Mouse (Mus musculus): ENCODE data around the gene Uqcrq.
A peak's percentile ranks its signal among the peaks of the same experiment; 100 is the strongest.

Uqcrq gene

DNA sequence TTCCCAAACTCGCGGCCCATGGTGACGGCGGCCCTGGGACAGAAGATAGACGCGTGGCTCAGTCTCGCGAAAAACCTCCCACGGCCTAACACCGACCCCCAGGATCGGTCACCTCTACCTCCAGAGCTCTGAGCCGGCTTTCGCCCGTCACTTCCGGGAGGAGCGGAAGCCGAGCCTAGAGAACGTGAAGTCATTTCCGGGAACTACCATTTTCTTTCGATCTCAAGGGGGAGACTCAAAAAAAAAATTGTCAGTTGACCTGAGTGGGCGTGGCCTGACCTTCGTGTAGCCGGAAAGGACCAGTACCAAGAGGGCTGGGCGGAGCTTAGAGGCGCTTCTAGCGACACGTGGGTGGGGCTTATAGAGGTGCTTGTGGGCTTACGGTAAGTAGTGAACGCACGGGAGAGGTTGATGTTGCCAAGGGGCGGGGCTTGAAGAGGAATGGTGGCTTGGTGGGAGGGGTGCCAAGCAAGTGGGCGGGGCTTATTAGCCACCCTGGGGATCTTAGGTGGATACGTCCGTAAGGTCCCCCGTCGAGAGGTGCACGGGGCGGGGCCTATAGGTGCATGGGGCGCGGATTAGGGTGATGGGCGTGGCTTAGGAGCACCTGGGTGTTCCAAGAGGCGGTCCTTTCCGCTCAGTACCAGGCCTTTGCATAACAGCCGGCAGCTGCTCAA, at the start of gene Uqcrq, which contains the start of gene Gdf9:
Gene Uqcrq (minus strand): TSS at position 162 of the 677 bp plus-strand sequence.
Gene Gdf9 (plus strand): TSS at position 354 of the 677 bp plus-strand sequence.
- peak; percentile 100 for DNase-seq (ENCODE audit: extremely low read depth, low read depth)

GRCm38 (mm10) chr11:53479783-53480301, 49.2 kb upstream of the Uqcrq start, which contains the start of the genes Gm9945 and Sowaha:
Gene Gm9945, plus strand, starts transcription at chr11:53480166.
Gene Sowaha, minus strand, starts transcription at chr11:53480274.
- DNase-seq (ENCODE audit: extremely low read depth, low read depth), result no peak

- no peak for DNase-seq (ENCODE audit: extremely low read depth, low read depth)
Observed at GRCm38 (mm10) chr11:53479171-53479782, 48.6 kb upstream of the Uqcrq start.

DNA sequence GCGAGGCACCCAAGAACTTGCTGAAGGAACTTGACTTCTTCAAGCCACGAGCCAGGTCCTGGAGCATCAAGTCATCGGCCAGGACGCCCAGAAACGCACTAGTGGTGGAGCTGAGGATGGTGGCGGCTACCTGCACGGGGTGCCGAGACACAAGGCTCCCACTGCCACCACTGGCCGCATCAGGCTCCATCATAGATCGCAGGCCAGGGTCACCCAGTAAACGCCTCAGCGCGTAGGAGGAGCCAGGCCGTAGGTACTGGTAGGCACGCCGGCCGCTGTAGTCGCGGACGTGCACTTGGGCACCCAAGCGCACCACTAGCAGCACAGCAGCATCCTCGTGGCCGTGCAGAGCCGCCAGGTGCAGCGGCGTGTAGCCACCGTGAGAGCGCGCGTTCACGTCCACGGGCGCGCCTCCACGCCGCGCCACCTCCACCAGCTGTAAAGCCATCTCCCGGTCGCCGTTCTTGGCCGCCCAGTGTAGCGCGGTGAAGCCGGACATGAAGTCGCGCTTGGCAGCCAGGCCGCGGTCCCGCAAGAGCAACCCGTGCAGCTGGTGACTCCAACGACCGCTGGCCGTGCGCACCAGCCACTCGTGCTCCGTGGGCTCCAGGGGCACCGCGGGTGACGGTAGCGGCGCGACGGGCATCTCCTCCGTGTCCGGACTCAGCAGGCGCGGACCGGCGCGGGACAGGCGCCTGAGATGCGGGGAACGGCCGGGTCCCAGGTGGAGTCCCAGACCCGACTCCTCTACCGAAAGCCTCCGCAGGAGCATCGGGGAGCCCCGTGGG, 47.9 kb upstream of the Uqcrq start:
- no peak for DNase-seq (ENCODE audit: extremely low read depth, low read depth)

- no peak for DNase-seq (ENCODE audit: extremely low read depth, low read depth)
Observed at GRCm38 (mm10) chr11:53477833-53478232, 47.2 kb upstream of the Uqcrq start.

DNA sequence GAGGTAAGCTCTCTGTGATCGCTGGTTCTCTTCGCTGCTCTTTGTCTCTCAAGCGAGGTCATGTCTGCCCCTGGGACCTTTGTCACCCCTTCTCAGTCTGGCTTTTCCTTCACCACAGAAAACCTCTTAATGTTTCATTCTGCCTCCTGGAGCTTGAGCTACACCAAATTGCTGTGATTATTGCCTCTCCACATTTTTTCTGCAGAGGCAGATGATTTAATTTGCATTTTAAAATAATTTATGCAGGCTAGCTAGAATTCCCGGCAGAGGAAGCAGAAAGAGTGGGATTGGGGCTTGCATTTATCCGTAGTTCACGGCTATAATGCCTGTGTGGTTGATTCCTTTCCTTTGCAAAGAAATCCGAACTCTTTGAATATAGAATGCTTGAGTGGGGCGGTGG, 45.0 kb upstream of the Uqcrq start:
- no peak for DNase-seq (ENCODE audit: extremely low read depth, low read depth)

GRCm38 (mm10) chr11:53472709-53473108, 42.1 kb upstream of the Uqcrq start:
- DNase-seq (ENCODE audit: extremely low read depth, low read depth), result no peak

DNA sequence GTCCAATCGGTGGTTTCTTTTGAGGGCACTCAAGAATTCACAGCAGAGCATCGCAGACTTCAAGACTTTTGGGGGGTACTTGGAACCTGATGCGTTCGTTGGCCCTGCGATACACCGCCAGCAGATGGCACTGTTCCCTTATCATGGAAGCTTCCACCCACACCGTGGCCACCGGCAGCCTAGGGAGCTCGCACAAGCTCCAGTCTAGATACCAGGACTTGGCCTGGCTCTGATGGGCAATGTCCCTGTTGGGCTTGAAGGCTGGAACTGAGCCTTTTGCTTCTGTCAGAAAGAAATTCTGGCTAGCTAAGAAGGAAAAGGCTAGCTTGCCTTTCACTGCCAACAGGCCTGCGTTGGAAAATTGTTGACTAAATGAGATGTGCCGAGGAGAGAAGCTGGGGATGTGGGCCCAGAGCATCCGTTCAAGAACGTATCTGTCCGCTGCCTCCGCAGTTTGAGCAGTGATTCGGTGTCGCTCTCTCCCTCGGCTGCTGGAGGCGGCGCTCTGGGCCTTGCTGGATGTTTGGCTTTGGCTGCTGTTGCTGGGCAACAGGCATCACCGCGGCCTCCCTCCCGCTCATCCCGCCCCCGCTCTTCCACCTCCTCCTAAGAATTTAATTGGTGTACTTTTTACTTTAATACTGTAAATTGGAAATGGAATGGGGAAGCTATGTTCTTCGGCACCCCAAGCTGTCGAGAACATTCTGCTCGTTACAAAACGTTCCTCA, 39.5 kb upstream of the Uqcrq start, which contains the start of gene Gm9837:
Gene Gm9837 (minus strand): TSS at position 512 of the 728 bp plus-strand sequence.
- peak; percentile 58 for DNase-seq (ENCODE audit: extremely low read depth, low read depth)

- DNase-seq (ENCODE audit: extremely low read depth, low read depth), result no peak
Observed at GRCm38 (mm10) chr11:53469294-53469967, 38.8 kb upstream of the Uqcrq start.

- no peak for DNase-seq (ENCODE audit: extremely low read depth, low read depth)
Observed at GRCm38 (mm10) chr11:53466231-53466971, 35.8 kb upstream of the Uqcrq start.

DNA sequence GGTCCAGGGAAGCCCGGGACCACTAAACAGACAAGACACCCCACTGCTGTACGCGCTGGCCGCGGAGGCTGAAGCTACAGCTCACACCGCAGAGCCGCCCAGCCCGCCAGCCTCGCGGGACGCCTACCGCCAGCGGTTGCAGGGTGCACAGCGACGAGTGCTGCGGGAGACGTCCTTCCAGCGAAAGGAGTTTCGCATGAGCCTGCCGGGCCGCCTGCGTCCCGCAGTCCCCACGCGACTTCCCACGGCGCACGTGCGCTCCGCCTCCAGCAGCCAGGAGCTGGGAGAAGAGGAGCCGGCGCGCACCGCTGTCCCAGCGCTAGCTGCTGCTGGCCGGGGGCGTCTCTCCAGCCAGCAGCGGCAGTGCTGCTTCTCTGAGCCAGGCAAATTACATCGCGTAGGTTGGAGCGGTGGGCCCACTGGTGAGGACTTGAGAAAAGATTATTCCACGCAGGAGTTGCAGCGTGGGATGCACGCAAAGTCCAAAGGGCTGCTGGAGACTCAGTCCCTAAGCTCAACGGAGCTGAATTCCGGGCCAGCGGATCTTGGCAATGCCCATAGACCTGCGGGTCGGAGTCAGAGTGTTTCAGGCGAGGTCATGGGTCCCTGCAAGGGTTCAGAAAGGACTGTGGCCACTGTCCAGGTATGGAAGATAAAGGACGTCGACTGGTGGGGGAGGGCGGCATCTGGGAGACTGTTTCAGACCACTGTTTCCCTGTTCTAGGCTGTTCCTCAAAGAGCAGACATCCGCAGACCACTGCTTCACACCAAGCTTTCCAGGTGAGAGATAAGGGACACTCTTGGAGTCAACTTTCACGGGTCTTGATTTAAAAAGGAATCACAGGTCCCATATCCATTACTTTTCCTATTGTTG, 33.2 kb upstream of the Uqcrq start:
- DNase-seq (ENCODE audit: extremely low read depth, low read depth), result no peak

- peak; percentile 58 for DNase-seq (ENCODE audit: extremely low read depth, low read depth)
Observed at GRCm38 (mm10) chr11:53461727-53462126, 31.1 kb upstream of the Uqcrq start.

GRCm38 (mm10) chr11:53460192-53460591, 29.6 kb upstream of the Uqcrq start:
- DNase-seq (ENCODE audit: extremely low read depth, low read depth), result no peak

DNA sequence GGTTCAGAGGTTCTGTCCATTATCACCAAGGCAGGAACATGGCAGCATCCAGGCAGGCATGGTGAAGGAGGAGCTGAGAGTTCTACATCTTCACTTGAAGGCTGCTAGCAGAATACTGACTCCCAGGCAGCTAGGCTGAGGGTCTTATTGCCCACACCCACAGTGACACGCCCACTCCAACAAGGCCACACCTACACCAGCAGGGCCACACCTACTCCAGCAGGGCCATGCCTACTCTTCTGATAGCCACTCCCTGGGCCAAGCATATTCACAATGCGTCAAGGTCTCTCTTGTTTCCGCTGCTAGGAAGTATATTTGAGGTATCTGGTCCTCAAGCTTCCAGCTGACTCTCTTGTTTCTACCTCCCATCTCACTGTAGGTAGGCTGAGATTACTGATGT, 28.4 kb upstream of the Uqcrq start:
- no peak for DNase-seq (ENCODE audit: extremely low read depth, low read depth)

- no peak for DNase-seq (ENCODE audit: extremely low read depth, low read depth)
Observed at GRCm38 (mm10) chr11:53457372-53457954, 26.8 kb upstream of the Uqcrq start.

- DNase-seq (ENCODE audit: extremely low read depth, low read depth), result no peak
Observed at GRCm38 (mm10) chr11:53456474-53457371, 26.1 kb upstream of the Uqcrq start, which contains the start of the genes Gm10447 and Shroom1. Gene Gm10447, minus strand, starts transcription at chr11:53457110. Gene Shroom1, plus strand, starts transcription at chr11:53457205.

- DNase-seq (ENCODE audit: extremely low read depth, low read depth), result no peak
Observed at GRCm38 (mm10) chr11:53453031-53453430, 22.4 kb upstream of the Uqcrq start.

All from MEL-GATA-1-ER (cell line).